Mouse (Mus musculus) hindbrain, embryonic 11.5 days (tissue): ENCODE measurements around the gene Vmn2r102. TPM values are rescaled to one million over a fixed set of nuclear protein-coding genes. Genes with fewer than 3 reads are reported as not detected.

Experiments used
- ATAC-seq: fragments of 200-750 bp; cut with Nextera tagmentation; 2 replicates; pipeline ENCODE4 v1.8.0; 2017; ENCODE audit warnings: mild to moderate bottlenecking, moderate TSS enrichment, moderate library complexity; ENCODE audit not compliant: low FRiP score
- DNase-seq: peaks from one replicate; pipeline ENCODE4 v3.0.0-alpha.2; 2015; ENCODE audit warnings: low spot score
- H3K27ac ChIP-seq: fragments of 300-500 bp; sonication (generic); 2 replicates; pipeline ENCODE4 v1.5.1; 2014; ENCODE audit warnings: mild to moderate bottlenecking, low read depth, low read length
- H3K27me3 ChIP-seq: fragments of 300-500 bp; sonication (generic); 2 replicates; pipeline ENCODE4 v1.6.1; 2014; ENCODE audit warnings: mild to moderate bottlenecking, low read length, moderate library complexity, mixed read lengths; ENCODE audit not compliant: control insufficient read depth, insufficient read depth
- H3K36me3 ChIP-seq: fragments of 300-500 bp; sonication (generic); 2 replicates; pipeline ENCODE4 v1.6.1; 2014; ENCODE audit warnings: mild to moderate bottlenecking, low read length, moderate library complexity, mixed read lengths; ENCODE audit not compliant: control insufficient read depth, insufficient read depth
- H3K4me1 ChIP-seq: fragments of 300-500 bp; sonication (generic); replicated peaks from 2 replicates; pipeline ENCODE4 v1.6.1; 2014; ENCODE audit warnings: low read length, mixed read lengths; ENCODE audit not compliant: control insufficient read depth, insufficient read depth
- H3K4me2 ChIP-seq: fragments of 300-500 bp; sonication (generic); replicated peaks from 2 replicates; pipeline ENCODE4 v1.6.1; 2014; ENCODE audit warnings: mild to moderate bottlenecking, low read depth, low read length
- H3K4me3 ChIP-seq: fragments of 300-500 bp; sonication (generic); 2 replicates; pipeline ENCODE4 v1.5.1; 2014; ENCODE audit warnings: low read depth, low read length
- H3K9ac ChIP-seq: fragments of 300-500 bp; sonication (generic); 2 replicates; pipeline ENCODE4 v1.6.1; 2014; ENCODE audit warnings: low read depth, low read length
- H3K9me3 ChIP-seq: fragments of 300-500 bp; sonication (generic); 2 replicates; pipeline ENCODE4 v1.6.1; 2016; ENCODE audit warnings: low read length; ENCODE audit not compliant: control insufficient read depth
- WGBS: fragments of 180-500 bp; shearing (Covaris S2); extraction: QIAGEN DNeasy Blood & Tissue Kit; methylation state at CpG from one replicate; pipeline ENCODE4 v1.1.7; 2014; 5-methylcytosine and 5-hydroxymethylcytosine counted together
- polyA plus RNA-seq: library from polyadenylated mRNA; unstranded; fragments of >200 nt; fragmentation: Nextera tagmentation; extraction: Ambion mirVana; gene quantifications from 2 replicates; pipeline ENCODE4 v1.2.1, GENCODE M21; 2014

Gene Vmn2r102
- not detected in 2 replicates for polyA plus RNA-seq

- no peak within 1 kb of the TSS for H3K4me2 ChIP-seq
- H3K4me1 ChIP-seq: no peaks in the 10 kb centered on the region
- no peak within 1 kb of the TSS for H3K9ac ChIP-seq
- H3K36me3 ChIP-seq: no peaks in the 10 kb centered on the region
- H3K4me3 ChIP-seq: no peak within 1 kb of the TSS
- DNase-seq (no peak), ATAC-seq (no peak)
- 69% methylated on average over 2 of the region's 2 CpGs for WGBS
- H3K27me3 ChIP-seq: no peaks in the 10 kb centered on the region
- H3K27ac ChIP-seq: no peak within 1 kb of the TSS
- no peaks in the 10 kb centered on the region; the same call in 1 of the 2 replicates for H3K9me3 ChIP-seq
Measured at GRCm38 (mm10) chr17:19660028-19660427, at the start of gene Vmn2r102. Gene Vmn2r102, plus strand, starts transcription at chr17:19660328.

DNA sequence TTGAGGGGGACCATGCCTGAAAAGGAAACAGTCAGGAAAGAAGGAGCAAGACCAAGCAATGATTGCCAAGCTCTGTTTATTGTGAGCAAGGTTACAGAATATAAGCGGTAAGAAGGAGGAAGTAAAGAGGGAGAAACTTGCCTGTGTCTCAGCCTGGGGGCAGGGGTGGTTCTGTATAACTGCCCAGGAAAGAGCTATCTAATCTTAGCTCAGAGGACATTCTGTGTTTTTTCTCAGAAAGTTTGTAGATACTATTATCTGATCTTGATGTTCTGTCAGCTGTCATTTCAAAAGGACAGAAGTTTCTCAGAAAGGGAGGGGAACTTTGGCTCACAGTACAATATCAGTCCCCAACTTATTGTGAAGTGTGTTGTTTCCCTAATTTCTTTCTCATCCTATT is 30.8 kb upstream of the Vmn2r102 start:
- Histone ChIP-seq H3K36me3 (no peaks in the 10 kb centered on the region), H3K4me1 (no peaks in the 10 kb centered on the region), H3K9ac (no peak overlapping the region), H3K27me3 (no peaks in the 10 kb centered on the region), H3K4me3 (no peak overlapping the region), H3K9me3 (peaks cover 7% of the 10 kb centered on the region; the same call in 1 of the 2 replicates), H3K27ac (no peak overlapping the region), H3K4me2 (no peak overlapping the region)
- 95% methylated on average over 1 of the region's 1 CpGs for WGBS
- DNase-seq (no peak), ATAC-seq (no peak)

DNA sequence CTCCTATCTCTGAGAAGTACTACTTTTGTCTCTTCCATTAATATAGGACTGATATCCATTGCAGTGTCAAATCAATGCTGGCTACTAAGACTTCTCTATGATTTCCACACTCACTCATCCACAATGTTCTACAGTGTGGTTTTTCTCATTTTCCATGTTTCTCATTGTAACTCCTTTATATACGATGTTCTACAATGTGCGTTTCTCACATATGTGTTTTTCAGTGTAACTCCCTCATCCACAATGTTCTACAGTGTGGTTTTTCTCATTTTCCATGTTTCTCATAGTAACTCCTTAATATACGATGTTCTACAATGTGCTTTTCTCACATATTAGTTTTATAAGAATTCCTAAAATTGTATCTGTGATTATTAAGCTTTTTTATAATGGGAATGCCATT is 1.7 kb upstream of the Vmn2r102 start:
- H3K36me3 ChIP-seq: no peaks in the 10 kb centered on the region
- H3K4me1 ChIP-seq: no peaks in the 10 kb centered on the region
- DNase-seq (no peak), ATAC-seq (no peak)
- H3K4me3 ChIP-seq: no peak overlapping the region
- no peaks in the 10 kb centered on the region for H3K27me3 ChIP-seq
- 70% methylated on average over 3 of the region's 3 CpGs for WGBS
- H3K9me3 ChIP-seq: no peaks in the 10 kb centered on the region; the same call in 1 of the 2 replicates
- H3K27ac ChIP-seq: no peak overlapping the region
- H3K9ac ChIP-seq: no peak overlapping the region
- H3K4me2 ChIP-seq: no peak overlapping the region

DNA sequence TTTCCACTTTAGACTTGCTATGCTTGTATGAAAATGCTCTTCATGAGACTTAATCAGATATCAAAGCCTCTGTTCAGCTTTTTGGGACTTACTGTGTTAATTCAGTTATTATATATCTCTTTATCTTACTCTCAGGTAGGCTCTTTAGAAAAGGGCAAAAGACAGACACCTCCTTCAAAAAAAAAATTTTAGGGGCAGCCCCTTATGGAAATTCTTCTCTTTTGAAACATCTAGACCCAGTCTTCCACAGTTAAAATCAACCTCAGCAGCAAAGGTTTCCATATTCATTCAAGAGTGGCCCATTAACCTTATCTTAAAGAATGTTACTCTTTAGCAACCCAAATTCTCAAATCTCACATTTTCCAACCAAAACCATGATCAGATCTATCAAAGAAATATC is 31.9 kb downstream of the Vmn2r102 start:
- ATAC-seq: no peak
- H3K27ac ChIP-seq: no peak overlapping the region

More for the DNA sequence above, 31.9 kb downstream of the Vmn2r102 start:
- H3K4me3 ChIP-seq: no peak overlapping the region
- H3K36me3 ChIP-seq: no peaks in the 10 kb centered on the region
- DNase-seq: no peak
- H3K27me3 ChIP-seq: no peaks in the 10 kb centered on the region
- H3K4me1 ChIP-seq: no peaks in the 10 kb centered on the region
- H3K9me3 ChIP-seq: peaks cover 3% of the 10 kb centered on the region; the same call in 1 of the 2 replicates
- H3K9ac ChIP-seq: no peak overlapping the region
- H3K4me2 ChIP-seq: no peak overlapping the region

Other genes with a start within 250 kb of the Vmn2r102 start
- gene Vmn2r100, start 155.6 kb upstream of the Vmn2r102 start, polyA plus RNA-seq: not detected in 2 replicates
- gene Vmn2r101, start 83.1 kb upstream of the Vmn2r102 start, polyA plus RNA-seq: not detected in 2 replicates
- gene Vmn2r103, start 113.0 kb downstream of the Vmn2r102 start, polyA plus RNA-seq: not detected in 2 replicates